Mouse (Mus musculus): ENCODE data around the gene Bad. TPM values are rescaled to one million over a fixed set of nuclear protein-coding genes. Genes with fewer than 3 reads are reported as not detected.

Bad gene
- polyA plus RNA-seq, 1 experiment from 2014 or later, result 55.7 TPM

DNA sequence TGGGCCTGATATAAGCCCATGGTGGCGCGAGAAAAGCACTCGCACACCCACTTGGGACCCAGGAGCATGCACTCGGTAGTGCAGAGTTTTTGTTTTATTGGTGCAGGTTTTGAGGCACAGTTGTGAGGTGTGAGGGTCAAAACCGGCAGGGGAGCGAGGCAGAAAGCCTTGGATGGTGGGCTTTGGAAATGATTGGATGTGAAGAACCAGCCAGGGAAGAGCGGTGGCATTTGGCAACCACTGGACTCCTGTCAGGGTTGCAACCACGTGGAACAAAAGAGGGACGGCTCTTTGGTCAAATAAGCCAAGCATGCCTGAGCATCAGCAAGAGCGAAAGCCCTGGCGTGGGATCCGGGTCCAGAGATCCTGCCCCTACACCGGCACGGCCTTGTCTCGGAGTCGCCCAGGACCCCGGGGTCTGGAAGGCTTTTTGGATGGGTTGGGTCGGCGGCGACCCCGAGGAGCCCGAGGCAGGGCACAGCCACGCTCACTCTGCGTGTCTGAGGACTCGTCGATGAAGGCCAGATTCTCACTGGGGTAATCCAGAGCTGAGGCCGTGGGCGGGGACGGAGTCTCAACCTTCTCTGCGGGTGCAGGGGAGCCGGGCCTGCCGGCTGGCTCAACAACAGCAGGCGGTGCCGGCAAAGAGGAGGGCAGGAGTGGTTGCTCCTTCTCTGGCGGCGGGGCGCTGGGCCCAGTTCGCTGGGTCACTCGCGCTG lies 15.9 kb upstream of the Bad start:
- Histone ChIP-seq H3K4me1 (ENCODE audit: control insufficient read depth, insufficient read depth, low read length) (peaks cover 15% of the 10 kb centered on the region), H3K27ac (ENCODE audit: low read depth, low read length) (no peak overlapping the region), H3K36me3 (ENCODE audit: control insufficient read depth, insufficient read depth, low read length) (no peaks in the 10 kb centered on the region), H3K9ac (ENCODE audit: low read depth, low read length) (0 out of 2 replicates have a peak overlapping the region, but pooled peaks have one; percentile 5), H3K9me3 (replicated peaks; ENCODE audit: control insufficient read depth, low read length) (no peaks in the 10 kb centered on the region), H3K4me2 (peak overlapping the region; percentile 56), H3K4me3 (ENCODE audit: low read depth, low read length) (peak overlapping the region; percentile 25; the same call in 1 of the 2 replicates), H3K27me3 (ENCODE audit: control insufficient read depth, insufficient read depth, low read length) (peaks cover 64% of the 10 kb centered on the region)
- ATAC-seq (replicated peaks; ENCODE audit: insufficient number of reproducible peaks, low FRiP score, low TSS enrichment), result no peak
- 9% methylated on average over 39 of the region's 40 CpGs for WGBS (ENCODE audit: insufficient replicate concordance)

DNA sequence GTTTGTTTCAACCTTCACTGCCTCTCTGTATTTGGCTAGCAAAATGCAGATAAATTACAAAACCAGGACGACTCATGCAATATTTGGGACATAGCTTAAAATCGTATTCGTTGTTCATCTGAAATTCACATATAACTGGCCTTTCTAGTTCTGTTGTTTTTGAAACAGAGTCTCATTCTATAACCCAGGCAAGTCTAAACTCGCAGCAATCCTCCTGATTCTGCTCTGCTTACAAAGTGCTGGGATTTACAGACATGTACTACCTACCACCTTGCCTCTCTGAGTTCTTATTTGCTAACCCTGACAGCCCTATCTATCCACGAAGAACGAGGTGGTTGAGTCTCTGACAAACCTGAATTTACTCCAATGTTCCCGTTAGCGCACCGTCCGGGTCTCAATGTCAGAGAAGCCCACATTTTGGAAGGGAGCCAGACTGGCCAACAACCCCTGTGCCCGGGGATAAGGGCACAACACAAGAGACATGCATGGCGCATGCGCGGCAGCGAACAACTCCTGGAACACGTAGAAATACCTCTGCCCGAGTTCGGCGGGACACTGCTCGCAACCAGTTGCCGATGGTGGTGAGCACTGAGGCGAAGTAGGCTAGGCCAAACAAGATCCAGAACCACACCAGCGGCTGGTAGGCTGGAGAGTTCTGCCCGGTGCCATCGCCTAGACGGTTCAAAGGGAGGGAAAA lies 15.0 kb upstream of the Bad start:
- no peak overlapping the region for H3K9ac ChIP-seq (ENCODE audit: low read depth, low read length)
- peak overlapping the region; percentile 55 for H3K4me2 ChIP-seq
- H3K27ac ChIP-seq (ENCODE audit: low read depth, low read length), result no peak overlapping the region
- H3K27me3 ChIP-seq (ENCODE audit: control insufficient read depth, insufficient read depth, low read length), result peaks cover 72% of the 10 kb centered on the region
- WGBS (ENCODE audit: insufficient replicate concordance), result 10% methylated on average over 26 of the region's 26 CpGs
- H3K9me3 ChIP-seq (replicated peaks; ENCODE audit: control insufficient read depth, low read length), result no peaks in the 10 kb centered on the region
- peaks cover 14% of the 10 kb centered on the region; the same call in 1 of the 2 replicates for H3K4me1 ChIP-seq (ENCODE audit: control insufficient read depth, insufficient read depth, low read length)
- ATAC-seq (replicated peaks; ENCODE audit: insufficient number of reproducible peaks, low FRiP score, low TSS enrichment), result no peak
- H3K36me3 ChIP-seq (ENCODE audit: control insufficient read depth, insufficient read depth, low read length), result no peaks in the 10 kb centered on the region
- peak overlapping the region; percentile 18; the same call in 1 of the 2 replicates for H3K4me3 ChIP-seq (ENCODE audit: low read depth, low read length)

DNA sequence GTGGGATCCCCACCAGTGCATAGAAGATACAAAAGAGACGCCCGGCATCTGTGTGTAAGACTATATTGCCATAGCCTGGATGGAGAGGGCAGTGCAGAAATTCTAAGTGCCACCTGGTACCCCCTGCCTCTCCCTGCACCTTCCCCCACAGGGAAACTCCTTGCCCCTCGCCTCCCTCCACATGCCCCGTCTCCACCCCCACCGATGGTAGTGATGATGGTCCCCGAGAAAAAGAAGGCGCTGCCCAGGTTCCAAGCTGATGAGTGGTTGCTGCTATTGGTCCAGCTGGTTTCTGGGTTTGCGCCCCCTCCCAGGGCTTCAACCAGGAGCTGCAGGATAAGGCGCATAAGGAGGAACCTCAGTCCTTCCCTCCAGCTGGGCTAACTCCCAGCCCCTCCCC lies 13.6 kb upstream of the Bad start:
- H3K4me2 ChIP-seq, result no peak overlapping the region
- H3K4me3 ChIP-seq (ENCODE audit: low read depth, low read length), result no peak overlapping the region
- H3K36me3 ChIP-seq (ENCODE audit: control insufficient read depth, insufficient read depth, low read length), result no peaks in the 10 kb centered on the region
- H3K27ac ChIP-seq (ENCODE audit: low read depth, low read length), result no peak overlapping the region
- no peak overlapping the region for H3K9ac ChIP-seq (ENCODE audit: low read depth, low read length)
- H3K27me3 ChIP-seq (ENCODE audit: control insufficient read depth, insufficient read depth, low read length), result peaks cover 85% of the 10 kb centered on the region
- ATAC-seq (replicated peaks; ENCODE audit: insufficient number of reproducible peaks, low FRiP score, low TSS enrichment), result no peak
- H3K4me1 ChIP-seq (ENCODE audit: control insufficient read depth, insufficient read depth, low read length), result peaks cover 7% of the 10 kb centered on the region; the same call in 1 of the 2 replicates
- WGBS (ENCODE audit: insufficient replicate concordance), result 18% methylated on average over 9 of the region's 9 CpGs
- no peaks in the 10 kb centered on the region for H3K9me3 ChIP-seq (replicated peaks; ENCODE audit: control insufficient read depth, low read length)

DNA sequence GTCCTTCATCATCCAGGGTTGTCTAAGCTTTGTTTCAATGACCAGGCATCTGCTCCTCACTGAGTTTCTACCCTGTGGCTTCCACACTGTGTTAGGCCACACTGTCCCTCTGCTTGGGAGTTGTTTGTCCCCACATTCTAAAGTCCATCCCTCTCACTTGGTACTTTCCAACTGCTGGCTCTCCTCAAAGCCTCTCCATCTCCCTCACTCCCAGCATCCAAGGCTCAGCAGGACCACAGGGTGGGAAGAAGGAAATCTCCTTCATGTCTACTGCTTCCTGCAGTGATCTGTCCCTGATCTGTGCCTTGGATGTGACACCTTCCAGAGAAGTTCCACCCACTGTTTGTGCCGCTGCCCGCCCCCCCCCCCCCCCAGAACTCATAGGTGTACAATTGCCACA lies 10.7 kb upstream of the Bad start:
- no peak overlapping the region for H3K9ac ChIP-seq (ENCODE audit: low read depth, low read length)
- no peaks in the 10 kb centered on the region for H3K9me3 ChIP-seq (replicated peaks; ENCODE audit: control insufficient read depth, low read length)
- H3K27me3 ChIP-seq (ENCODE audit: control insufficient read depth, insufficient read depth, low read length), result peaks cover 88% of the 10 kb centered on the region
- no peak overlapping the region for H3K27ac ChIP-seq (ENCODE audit: low read depth, low read length)
- H3K4me2 ChIP-seq, result no peak overlapping the region
- H3K36me3 ChIP-seq (ENCODE audit: control insufficient read depth, insufficient read depth, low read length), result no peaks in the 10 kb centered on the region
- peaks cover 8% of the 10 kb centered on the region for H3K4me1 ChIP-seq (ENCODE audit: control insufficient read depth, insufficient read depth, low read length)
- ATAC-seq (replicated peaks; ENCODE audit: insufficient number of reproducible peaks, low FRiP score, low TSS enrichment), result no peak
- whole genome bisulfite sequencing (ENCODE audit: insufficient replicate concordance), result 0% methylated on average over 1 of the region's 2 CpGs
- no peak overlapping the region for H3K4me3 ChIP-seq (ENCODE audit: low read depth, low read length)

DNA sequence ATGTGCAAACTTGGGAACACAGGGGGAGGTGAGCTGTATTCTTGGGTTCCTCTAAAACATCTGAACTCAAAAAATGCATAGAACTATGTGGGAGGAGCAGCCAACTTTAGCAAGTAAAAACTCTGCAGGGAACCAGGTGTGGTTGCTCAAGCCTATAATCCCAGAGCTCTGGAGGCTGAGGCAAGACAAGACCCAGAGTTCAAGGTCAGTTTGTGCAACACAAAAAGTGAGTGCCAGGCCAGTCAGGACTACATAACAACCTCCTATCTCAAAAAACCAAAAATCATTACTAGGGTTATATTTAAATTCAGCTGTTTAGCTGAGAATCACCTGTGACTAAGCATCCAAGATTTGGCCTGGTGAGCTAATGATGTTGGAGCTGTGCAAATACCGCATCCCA lies 9.6 kb upstream of the Bad start:
- ATAC-seq (replicated peaks; ENCODE audit: insufficient number of reproducible peaks, low FRiP score, low TSS enrichment), result no peak
- Histone ChIP-seq H3K4me2 (no peak overlapping the region), H3K27ac (ENCODE audit: low read depth, low read length) (no peak overlapping the region), H3K4me1 (ENCODE audit: control insufficient read depth, insufficient read depth, low read length) (peaks cover 8% of the 10 kb centered on the region), H3K4me3 (ENCODE audit: low read depth, low read length) (no peak overlapping the region), H3K27me3 (ENCODE audit: control insufficient read depth, insufficient read depth, low read length) (peaks cover 81% of the 10 kb centered on the region), H3K9me3 (replicated peaks; ENCODE audit: control insufficient read depth, low read length) (no peaks in the 10 kb centered on the region), H3K36me3 (ENCODE audit: control insufficient read depth, insufficient read depth, low read length) (no peaks in the 10 kb centered on the region), H3K9ac (ENCODE audit: low read depth, low read length) (no peak overlapping the region)
- 50% methylated on average over 1 of the region's 1 CpGs for WGBS (ENCODE audit: insufficient replicate concordance)

DNA sequence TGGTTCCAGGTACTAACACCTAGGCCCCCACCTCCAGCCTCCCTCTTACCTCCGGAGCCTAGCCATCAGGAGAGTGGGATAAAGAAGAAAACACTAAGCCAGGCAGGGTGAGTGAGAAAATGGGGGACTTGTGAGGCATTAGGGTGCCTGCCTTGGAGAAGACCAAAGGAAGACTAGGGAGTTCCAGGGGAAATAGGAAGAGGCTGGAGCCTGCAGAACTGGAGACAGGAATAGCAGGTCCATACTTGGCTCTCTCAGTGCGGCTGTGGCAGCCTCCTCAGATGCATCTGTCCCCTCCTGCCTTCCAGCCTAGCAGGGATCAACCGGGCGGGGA lies 8.6 kb upstream of the Bad start:
- no peak overlapping the region for H3K27ac ChIP-seq (ENCODE audit: low read depth, low read length)
- H3K9ac ChIP-seq (ENCODE audit: low read depth, low read length), result no peak overlapping the region
- no peak for ATAC-seq (replicated peaks; ENCODE audit: insufficient number of reproducible peaks, low FRiP score, low TSS enrichment)
- peak overlapping the region; percentile 69 for H3K4me2 ChIP-seq
- H3K27me3 ChIP-seq (ENCODE audit: control insufficient read depth, insufficient read depth, low read length), result peaks cover 71% of the 10 kb centered on the region
- no peaks in the 10 kb centered on the region for H3K36me3 ChIP-seq (ENCODE audit: control insufficient read depth, insufficient read depth, low read length)
- H3K4me1 ChIP-seq (ENCODE audit: control insufficient read depth, insufficient read depth, low read length), result peaks cover 8% of the 10 kb centered on the region
- whole genome bisulfite sequencing (ENCODE audit: insufficient replicate concordance), result 12% methylated on average over 4 of the region's 4 CpGs
- H3K4me3 ChIP-seq (ENCODE audit: low read depth, low read length), result peak overlapping the region; percentile 43; the same call in 1 of the 2 replicates
- no peaks in the 10 kb centered on the region for H3K9me3 ChIP-seq (replicated peaks; ENCODE audit: control insufficient read depth, low read length)

DNA sequence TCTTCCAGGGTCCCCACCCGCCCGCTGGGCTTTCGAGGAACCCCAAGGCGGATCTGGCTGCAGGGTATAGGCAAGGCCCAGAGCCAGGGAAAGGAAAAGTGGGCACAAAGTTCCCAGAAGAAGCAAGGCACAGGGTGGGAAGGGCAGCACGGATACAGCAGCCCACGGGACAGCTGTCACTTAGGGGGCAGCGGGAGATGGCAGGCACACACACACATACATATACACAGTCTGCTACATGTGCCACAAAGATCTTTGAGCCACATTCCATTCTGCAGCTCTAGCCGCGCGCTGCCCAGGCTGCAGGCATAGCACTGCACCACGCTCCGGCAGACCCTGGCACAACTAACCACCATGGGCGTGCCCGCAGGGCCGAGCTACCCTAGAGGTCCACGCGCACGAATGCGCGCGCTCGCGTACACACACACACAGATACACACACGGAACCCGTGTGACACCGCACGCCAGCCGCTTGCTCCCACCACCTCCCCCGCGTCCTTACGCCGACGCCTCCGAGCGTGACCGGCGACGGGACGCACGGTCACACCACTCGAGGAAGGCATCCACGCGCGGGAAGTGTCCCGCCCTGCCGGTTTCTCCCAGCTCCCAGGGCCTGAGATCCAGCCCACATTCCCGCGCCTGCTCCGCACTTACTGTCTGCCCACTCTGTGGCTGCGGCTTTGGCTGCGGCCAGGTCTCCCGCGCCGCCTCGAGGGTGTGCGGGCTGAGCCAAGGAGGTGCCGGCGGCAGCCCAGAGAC lies 8.0 kb upstream of the Bad start:
- H3K27ac ChIP-seq (ENCODE audit: low read depth, low read length), result no peak overlapping the region
- 5% methylated on average over 58 of the region's 58 CpGs for WGBS (ENCODE audit: insufficient replicate concordance)
- peak overlapping the region; percentile 43 for H3K4me3 ChIP-seq (ENCODE audit: low read depth, low read length)
- no peaks in the 10 kb centered on the region for H3K9me3 ChIP-seq (replicated peaks; ENCODE audit: control insufficient read depth, low read length)
- no peaks in the 10 kb centered on the region for H3K36me3 ChIP-seq (ENCODE audit: control insufficient read depth, insufficient read depth, low read length)
- H3K4me1 ChIP-seq (ENCODE audit: control insufficient read depth, insufficient read depth, low read length), result peaks cover 8% of the 10 kb centered on the region
- peak overlapping the region; percentile 52 for H3K9ac ChIP-seq (ENCODE audit: low read depth, low read length)
- peak overlapping the region; percentile 69 for H3K4me2 ChIP-seq
- H3K27me3 ChIP-seq (ENCODE audit: control insufficient read depth, insufficient read depth, low read length), result peaks cover 67% of the 10 kb centered on the region
- ATAC-seq (replicated peaks; ENCODE audit: insufficient number of reproducible peaks, low FRiP score, low TSS enrichment), result no peak

DNA sequence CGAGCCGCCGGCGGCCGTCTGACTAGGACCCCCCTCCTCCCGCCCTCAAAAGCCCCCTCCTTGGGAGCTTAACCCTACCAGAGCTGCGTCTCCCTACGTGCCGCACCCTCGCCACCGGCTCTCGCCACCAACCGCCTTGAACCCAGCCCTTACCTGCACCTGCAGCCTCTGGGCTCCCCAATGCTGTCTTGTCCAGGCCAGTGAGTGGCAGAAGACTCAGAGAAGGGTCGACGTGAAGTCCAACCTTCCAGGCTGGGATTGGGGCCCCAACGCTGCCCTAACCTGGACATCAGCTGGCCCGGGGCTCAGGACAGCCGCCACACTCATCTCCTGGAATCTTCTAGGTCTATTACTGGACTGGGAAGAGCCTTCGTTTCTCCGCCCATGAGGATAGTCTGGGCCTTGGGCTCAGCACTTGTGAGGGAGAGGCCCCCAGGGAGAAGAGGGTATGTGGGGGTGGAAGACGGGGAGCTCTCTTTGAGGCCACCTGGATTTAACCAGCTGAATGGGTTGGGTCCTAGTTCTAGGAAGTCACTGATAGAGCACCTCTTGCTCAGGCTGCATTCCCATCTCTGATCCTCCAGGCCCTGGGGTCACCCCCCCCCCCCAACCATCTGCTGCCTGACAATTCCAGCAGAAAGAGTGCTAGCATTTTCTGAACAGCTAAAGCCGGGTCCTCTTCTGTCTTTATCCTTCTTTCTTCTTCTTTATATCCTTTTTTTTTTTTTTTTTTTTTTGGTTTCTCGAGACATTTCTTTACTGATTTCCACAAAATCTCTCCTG lies 7.3 kb upstream of the Bad start, which contains the start of gene Kcnk4:
Gene Kcnk4, minus strand, starts transcription at position 321 of the 783 bp plus-strand sequence.
- WGBS (ENCODE audit: insufficient replicate concordance), result 15% methylated on average over 21 of the region's 23 CpGs
- H3K4me3 ChIP-seq (ENCODE audit: low read depth, low read length), result peak within 1 kb of the TSS; percentile 43
- peak within 1 kb of the TSS; percentile 69 for H3K4me2 ChIP-seq
- no peaks in the 10 kb centered on the region for H3K36me3 ChIP-seq (ENCODE audit: control insufficient read depth, insufficient read depth, low read length)
- peak within 1 kb of the TSS; percentile 52 for H3K9ac ChIP-seq (ENCODE audit: low read depth, low read length)
- no peaks in the 10 kb centered on the region for H3K9me3 ChIP-seq (replicated peaks; ENCODE audit: control insufficient read depth, low read length)
- peaks cover 8% of the 10 kb centered on the region for H3K4me1 ChIP-seq (ENCODE audit: control insufficient read depth, insufficient read depth, low read length)
- no peak for ATAC-seq (replicated peaks; ENCODE audit: insufficient number of reproducible peaks, low FRiP score, low TSS enrichment)
- no peak within 1 kb of the TSS for H3K27ac ChIP-seq (ENCODE audit: low read depth, low read length)
- H3K27me3 ChIP-seq (ENCODE audit: control insufficient read depth, insufficient read depth, low read length), result peaks cover 62% of the 10 kb centered on the region
